Mouse (Mus musculus) embryonic facial prominence, embryonic 14.5 days (tissue): ENCODE results near the gene Enho. TPM values are rescaled to one million over a fixed set of nuclear protein-coding genes. Genes with fewer than 3 reads are reported as not detected.

Source experiments
- polyA plus RNA-seq: library from polyadenylated mRNA; unstranded; fragments of >200 nt; fragmentation: Nextera tagmentation; extraction: Ambion mirVana; gene quantifications from 2 replicates; pipeline ENCODE4 v1.2.1, GENCODE M21; 2014

The Enho gene
- polyA plus RNA-seq, 1 experiment from 2014 or later = 22.7 TPM

Other genes starting within 250 kb of the Enho start
- 5.7 and 6.3 TPM in 2 replicates for gene Kif24, start 175.4 kb downstream of the Enho start, polyA plus RNA-seq
- gene Nudt2, start 175.2 kb downstream of the Enho start, polyA plus RNA-seq = 49.0 and 50.7 TPM in 2 replicates
- 12.5 and 13.7 TPM in 2 replicates for gene AI464131, start 137.2 kb downstream of the Enho start, polyA plus RNA-seq
- gene 1110017D15Rik, start 123.0 kb downstream of the Enho start, polyA plus RNA-seq = 6.0 and 16.3 TPM in 2 replicates
- gene Fam219a, start 70.8 kb downstream of the Enho start, polyA plus RNA-seq = 4.0 and 4.1 TPM in 2 replicates
- 1.6 and 3.7 TPM in 2 replicates for gene Dnaic1, start 70.5 kb downstream of the Enho start, polyA plus RNA-seq
- gene Cntfr, start 56.8 kb upstream of the Enho start, polyA plus RNA-seq = 12.8 and 13.0 TPM in 2 replicates
- 317 and 362 TPM in 2 replicates for gene Il11ra1, start 59.7 kb upstream of the Enho start, polyA plus RNA-seq
- 67.4 and 68.7 TPM in 2 replicates for gene Rpp25l, start 73.2 kb upstream of the Enho start, polyA plus RNA-seq
- 112 and 117 TPM in 2 replicates for gene Dctn3, start 82.8 kb upstream of the Enho start, polyA plus RNA-seq
- 0.12 and 0.15 TPM in 2 replicates for gene Arid3c, start 90.8 kb upstream of the Enho start, polyA plus RNA-seq
- 35.1 and 36.5 TPM in 2 replicates for gene Galt, start 114.9 kb upstream of the Enho start, polyA plus RNA-seq
- 77.9 and 79.7 TPM in 2 replicates for gene Sigmar1, start 115.8 kb upstream of the Enho start, polyA plus RNA-seq
- gene Ccl27a, start 133.9 kb upstream of the Enho start, polyA plus RNA-seq = 41.4 and 46.0 TPM in 2 replicates